Mouse (Mus musculus): ENCODE measurements around the gene Map4k3.

- TF ChIP-seq CTCF (IDR thresholded peaks at IDR 0.05; ENCODE audit: low read depth, low read length) (no peak), POLR2A (IDR thresholded peaks at IDR 0.05; ENCODE audit: extremely low read depth, insufficient read depth, low read length) (no peak)
Observed at GRCm38 (mm10) chr17:80663623-80664022, 64.7 kb downstream of the Map4k3 start.

Data from liver, adult 2 months (tissue).